Mouse (Mus musculus): ENCODE measurements around the gene Itgav.

Itgav gene

GRCm38 (mm10) chr2:83828895-83829539 is 104.8 kb downstream of the Itgav start:
- DNase-seq: no peak

GRCm38 (mm10) chr2:83832903-83833302 is 108.7 kb downstream of the Itgav start:
- no peak for DNase-seq

GRCm38 (mm10) chr2:83835313-83836070 is 111.3 kb downstream of the Itgav start:
- no peak for DNase-seq

GRCm38 (mm10) chr2:83848495-83848894 is 124.3 kb downstream of the Itgav start:
- DNase-seq: no peak

GRCm38 (mm10) chr2:83853423-83853822 is 129.2 kb downstream of the Itgav start:
- no peak for DNase-seq

GRCm38 (mm10) chr2:83856236-83856635 is 132.0 kb downstream of the Itgav start:
- DNase-seq: no peak

Data from kidney, adult 9 months (tissue).